Mouse (Mus musculus): ENCODE data around the gene Cpeb3.

GRCm38 (mm10) chr19:37059623-37060022, 148.8 kb downstream of the Cpeb3 start:
- no peak for TF ChIP-seq GATA1 (IDR thresholded peaks at IDR 0.05; ENCODE audit: low read length)
- no peak for TF ChIP-seq TAL1 (IDR thresholded peaks at IDR 0.05; ENCODE audit: low read length)
